ENCODE assay signal across 2 mouse cellular contexts in genomic region chr11:50192278-50192677, GRCm38 (mm10).
A peak's percentile ranks its signal among the peaks of the same experiment; 100 is the strongest.
TF ChIP-seq lines count a peak whose summit lies in the region.

No protein-coding gene starts in this region.

TF ChIP-seq in CH12.LX, 34 proteins besides CTCF, POLR2A, EP300 and RAD21:
- TF ChIP-seq ETS1 (conservative IDR thresholded peaks at IDR 0.05; ENCODE audit: low read depth, low read length) (0 out of 2 replicates have a peak, but pooled peaks have one; percentile 25), RCOR1 (conservative IDR thresholded peaks at IDR 0.05; ENCODE audit: low read depth, low read length) (no peak)
TF ChIP-seq in CH12.LX: peak in this region for 1.

TF ChIP-seq in MEL, 35 proteins besides CTCF, POLR2A, EP300 and RAD21:
- TF ChIP-seq ZNF384 (IDR thresholded peaks at IDR 0.05; ENCODE audit: low read depth, low read length): peak; percentile 19
- TF ChIP-seq TCF12 (IDR thresholded peaks at IDR 0.05; ENCODE audit: low read depth, low read length): no peak
- TF ChIP-seq USF2 (IDR thresholded peaks at IDR 0.05; ENCODE audit: borderline replicate concordance in 1 of 2, insufficient read depth in 1 of 2, low read depth in 1 of 2, low read length in 2 of 2): no peak
- TF ChIP-seq SIN3A (IDR thresholded peaks at IDR 0.05; ENCODE audit: low read length): no peak
